ENCODE assay signal across 22 mouse cellular contexts in the genomic region with DNA sequence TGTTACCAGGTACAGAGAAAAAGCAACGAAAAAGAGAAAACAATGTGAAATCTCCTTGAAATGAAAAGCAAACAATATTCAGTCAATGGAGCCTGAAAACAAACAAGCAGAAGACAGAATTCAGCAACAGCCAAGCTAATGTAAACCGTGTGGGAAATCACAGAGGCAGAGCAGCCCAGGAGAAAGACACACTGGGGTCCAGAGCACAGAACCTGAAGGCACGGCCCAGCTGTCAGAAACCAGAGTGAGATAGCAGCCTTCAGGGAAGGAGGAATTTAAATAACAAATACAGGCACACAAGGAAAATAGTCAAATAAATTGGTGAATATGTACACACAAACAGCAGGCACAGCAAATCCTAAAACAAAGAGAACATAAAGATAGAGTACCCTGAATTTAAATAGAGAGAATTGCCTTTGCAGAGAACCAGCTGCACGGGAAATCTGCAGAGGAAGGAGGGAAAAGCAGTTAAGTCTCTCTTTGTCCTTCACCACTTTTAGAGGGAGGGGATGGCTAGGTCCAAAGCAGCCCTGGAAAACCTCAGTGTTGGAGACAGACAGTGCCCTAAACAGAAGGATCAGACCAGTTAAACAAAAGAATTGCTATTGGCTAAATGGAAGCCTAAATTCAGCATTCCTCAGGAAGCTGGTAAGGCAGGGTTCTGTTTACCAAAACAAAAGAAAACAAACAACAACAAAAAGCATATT.
DNase-seq lines count a peak whose midpoint lies in the region; ATAC-seq lines count a peak whose summit lies in the region.
"Had no signal": no experiment of that assay in that cellular context is flagged by ENCODE, and none has a peak within 500 bp of the region (broad histone marks: within the 10 kb centered on the region; RNA-seq: fewer than 3 reads in every experiment).

No protein-coding gene starts in this region.

- DNase-seq in embryonic facial prominence, embryonic 11.5 days (ENCODE audit: low spot score), result peak; percentile 8
- DNase-seq in embryonic facial prominence, embryonic 10.5 days (ENCODE audit: low spot score), result no peak
- DNase-seq in heart, adult 11 months, result no peak
- DNase-seq in ovary, postnatal 14 days (ENCODE audit: low spot score), result no peak
- DNase-seq in retina, embryonic 14.5 days (ENCODE audit: low spot score), result no peak
- DNase-seq: adrenal gland, postnatal 36 days; cerebellum, adult 9-11 months; gastrocnemius, postnatal 25 days; heart, postnatal 36 days; kidney, postnatal 25 days; left cerebral cortex, postnatal 4 days; lung, embryonic 14.5 days; thymus, adult 18-20 months had no signal

- H3K4me2 ChIP-seq in embryonic facial prominence, embryonic 11.5 days (ENCODE audit: low read depth, low read length), result no peak overlapping the region
- H3K4me2 ChIP-seq in forebrain, embryonic 13.5 days, result no peak overlapping the region
- H3K4me2 ChIP-seq in hindbrain, embryonic 15.5 days, result no peak overlapping the region
- H3K4me2 ChIP-seq in neural tube, embryonic 13.5 days, result no peak overlapping the region
- H3K4me2 ChIP-seq: embryonic facial prominence, embryonic 15.5 days; heart, embryonic 12.5 days; liver, embryonic 11.5 days; lung, embryonic 14.5 days had no signal

- H3K27ac ChIP-seq in embryonic facial prominence, embryonic 11.5 days (replicated peaks; ENCODE audit: low read depth, low read length), result no peak overlapping the region
- H3K27ac ChIP-seq in embryonic facial prominence, embryonic 10.5 days (replicated peaks), result no peak overlapping the region
- H3K27ac ChIP-seq in forebrain, embryonic 13.5 days, result 0 out of 2 replicates have a peak overlapping the region, but pooled peaks have one; percentile 11
- H3K27ac ChIP-seq in hindbrain, embryonic 15.5 days (replicated peaks), result no peak overlapping the region; the same call in 1 of the 2 replicates
- H3K27ac ChIP-seq in neural tube, embryonic 13.5 days (replicated peaks), result peak overlapping the region; percentile 71
- H3K27ac ChIP-seq: embryonic facial prominence, embryonic 15.5 days; macrophage had no signal

- H3K36me3 ChIP-seq in embryonic facial prominence, embryonic 11.5 days (replicated peaks; ENCODE audit: control insufficient read depth, insufficient read depth, low read depth, low read length), result no peaks in the 10 kb centered on the region
- no peaks in the 10 kb centered on the region for H3K36me3 ChIP-seq in embryonic facial prominence, embryonic 10.5 days (replicated peaks)
- no peaks in the 10 kb centered on the region for H3K36me3 ChIP-seq in forebrain, embryonic 13.5 days (ENCODE audit: poor library complexity, severe bottlenecking)
- H3K36me3 ChIP-seq in hindbrain, embryonic 15.5 days, result no peaks in the 10 kb centered on the region
- H3K36me3 ChIP-seq in neural tube, embryonic 13.5 days, result no peaks in the 10 kb centered on the region
- H3K36me3 ChIP-seq: embryonic facial prominence, embryonic 15.5 days; heart, embryonic 12.5 days had no signal

- no peak overlapping the region for H3K4me3 ChIP-seq in embryonic facial prominence, embryonic 11.5 days (ENCODE audit: low read depth, low read length)
- H3K4me3 ChIP-seq in embryonic facial prominence, embryonic 10.5 days, result no peak overlapping the region
- no peak overlapping the region for H3K4me3 ChIP-seq in forebrain, embryonic 13.5 days
- no peak overlapping the region for H3K4me3 ChIP-seq in hindbrain, embryonic 15.5 days
- H3K4me3 ChIP-seq in neural tube, embryonic 13.5 days, result no peak overlapping the region
- H3K4me3 ChIP-seq: embryonic facial prominence, embryonic 15.5 days; heart, embryonic 12.5 days had no signal

- H3K27me3 ChIP-seq in embryonic facial prominence, embryonic 11.5 days (ENCODE audit: control insufficient read depth, insufficient read depth, low read length), result no peaks in the 10 kb centered on the region
- no peaks in the 10 kb centered on the region for H3K27me3 ChIP-seq in embryonic facial prominence, embryonic 10.5 days (replicated peaks; ENCODE audit: low read depth, poor library complexity, severe bottlenecking)
- no peaks in the 10 kb centered on the region for H3K27me3 ChIP-seq in forebrain, embryonic 13.5 days
- no peaks in the 10 kb centered on the region for H3K27me3 ChIP-seq in hindbrain, embryonic 15.5 days
- H3K27me3 ChIP-seq in neural tube, embryonic 13.5 days, result no peaks in the 10 kb centered on the region
- H3K27me3 ChIP-seq: CH12.LX; embryonic facial prominence, embryonic 15.5 days; heart, embryonic 12.5 days had no signal

- WGBS in embryonic facial prominence, embryonic 11.5 days, result 13% methylated on average over 4 of the region's 4 CpGs
- WGBS in embryonic facial prominence, embryonic 10.5 days, result 15% methylated on average over 4 of the region's 4 CpGs
- 11% methylated on average over 4 of the region's 4 CpGs for WGBS in forebrain, embryonic 13.5 days
- 13% methylated on average over 4 of the region's 4 CpGs for WGBS in hindbrain, embryonic 15.5 days
- WGBS in neural tube, embryonic 13.5 days, result 17% methylated on average over 4 of the region's 4 CpGs

- no peaks in the 10 kb centered on the region for H3K4me1 ChIP-seq in embryonic facial prominence, embryonic 11.5 days (ENCODE audit: control insufficient read depth, insufficient read depth, low read length)
- peaks cover 4% of the 10 kb centered on the region; the same call in 1 of the 2 replicates for H3K4me1 ChIP-seq in embryonic facial prominence, embryonic 10.5 days
- peaks cover 14% of the 10 kb centered on the region for H3K4me1 ChIP-seq in forebrain, embryonic 13.5 days
- 0 out of 2 replicates have a peak, but pooled peaks cover 6% of the 10 kb centered on the region for H3K4me1 ChIP-seq in hindbrain, embryonic 15.5 days (replicated peaks)
- H3K4me1 ChIP-seq in neural tube, embryonic 13.5 days (replicated peaks), result peaks cover 12% of the 10 kb centered on the region; the same call in 1 of the 2 replicates
- H3K4me1 ChIP-seq: embryonic facial prominence, embryonic 15.5 days; heart, embryonic 12.5 days had no signal

- no peak for ATAC-seq in embryonic facial prominence, embryonic 11.5 days (replicated peaks; ENCODE audit: insufficient number of reproducible peaks, low FRiP score, low TSS enrichment, low read depth)
- peak; percentile 70 for ATAC-seq in forebrain, embryonic 13.5 days
- ATAC-seq in hindbrain, embryonic 15.5 days (ENCODE audit: low FRiP score, low read depth), result no peak
- peak; percentile 74; the same call in 1 of the 2 replicates for ATAC-seq in neural tube, embryonic 13.5 days (ENCODE audit: low read depth)
- ATAC-seq: intestine, postnatal 0 days had no signal

- no peak overlapping the region for H3K9ac ChIP-seq in embryonic facial prominence, embryonic 11.5 days (replicated peaks; ENCODE audit: low read length)
- no peak overlapping the region for H3K9ac ChIP-seq in forebrain, embryonic 13.5 days
- 0 out of 2 replicates have a peak overlapping the region, but pooled peaks have one; percentile 13 for H3K9ac ChIP-seq in hindbrain, embryonic 15.5 days
- no peak overlapping the region for H3K9ac ChIP-seq in neural tube, embryonic 13.5 days
- H3K9ac ChIP-seq: embryonic facial prominence, embryonic 15.5 days; heart, embryonic 12.5 days; lung, embryonic 14.5 days had no signal

- no peaks in the 10 kb centered on the region for H3K9me3 ChIP-seq in embryonic facial prominence, embryonic 11.5 days (replicated peaks; ENCODE audit: control insufficient read depth, low read length)
- H3K9me3 ChIP-seq in embryonic facial prominence, embryonic 10.5 days, result no peaks in the 10 kb centered on the region
- no peaks in the 10 kb centered on the region for H3K9me3 ChIP-seq in forebrain, embryonic 13.5 days (replicated peaks)
- H3K9me3 ChIP-seq in hindbrain, embryonic 15.5 days, result no peaks in the 10 kb centered on the region
- H3K9me3 ChIP-seq in neural tube, embryonic 13.5 days, result no peaks in the 10 kb centered on the region
- H3K9me3 ChIP-seq: embryonic facial prominence, embryonic 15.5 days; heart, embryonic 12.5 days had no signal

Comparison
In these comparisons a context has a peak if more than half of its experiments do, and no peak if none do; other contexts are left out.
1. ATAC-seq: peak in forebrain, embryonic 13.5 days (single experiment) and neural tube, embryonic 13.5 days (single experiment); none in embryonic facial prominence, embryonic 11.5 days (single experiment) and hindbrain, embryonic 15.5 days (single experiment).
2. H3K27ac ChIP-seq: peak in forebrain, embryonic 13.5 days (single experiment) and neural tube, embryonic 13.5 days (single experiment); none in embryonic facial prominence, embryonic 11.5 days (single experiment), embryonic facial prominence, embryonic 10.5 days (single experiment) and hindbrain, embryonic 15.5 days (single experiment).